ENCODE assay signal across 17 mouse cellular contexts in genomic region chrY:263314-263713, GRCm38 (mm10).
DNase-seq lines count a peak whose midpoint lies in the region; ATAC-seq and TF ChIP-seq lines count a peak whose summit lies in the region.
"Had no signal": no experiment of that assay in that cellular context is flagged by ENCODE, and none has a peak within 500 bp of the region (broad histone marks: within the 10 kb centered on the region; RNA-seq: fewer than 3 reads in every experiment).

No protein-coding gene starts in this region.

- TF ChIP-seq EP300 in lung, postnatal 0 days (IDR thresholded peaks at IDR 0.05), result no peak

- no peak overlapping the region for H3K4me2 ChIP-seq in heart, embryonic 15.5 days
- H3K4me2 ChIP-seq in lung, postnatal 0 days (replicated peaks; ENCODE audit: low read depth, low read length), result no peak overlapping the region
- no peak overlapping the region for H3K4me2 ChIP-seq in liver, embryonic 12.5 days
- H3K4me2 ChIP-seq: liver, embryonic 13.5 days had no signal

- no peaks in the 10 kb centered on the region for H3K27me3 ChIP-seq in heart, embryonic 15.5 days
- no peaks in the 10 kb centered on the region for H3K27me3 ChIP-seq in lung, postnatal 0 days (replicated peaks; ENCODE audit: insufficient read depth, low read length)
- H3K27me3 ChIP-seq in liver, embryonic 12.5 days (replicated peaks), result no peaks in the 10 kb centered on the region
- H3K27me3 ChIP-seq: liver, embryonic 13.5 days had no signal

- TF ChIP-seq CTCF in lung, postnatal 0 days (IDR thresholded peaks at IDR 0.05), result no peak

- DNase-seq in heart, postnatal 25 days (ENCODE audit: low spot score), result no peak
- DNase-seq in lung, postnatal 0 days (ENCODE audit: low spot score), result no peak
- no peak for DNase-seq in lung, adult 18-20 months
- no peak for DNase-seq in left cerebral cortex, postnatal 36 days (ENCODE audit: low spot score in 2 of 2)
- DNase-seq in cerebellum, postnatal 4 days (ENCODE audit: low spot score in 2 of 2), result no peak
- DNase-seq: adrenal gland, postnatal 36 days; cerebellum, postnatal 36 days; heart, adult 18-20 months; kidney, postnatal 10 days; layer of hippocampus, adult 9-11 months; liver, embryonic 13.5 days; lung, postnatal 36 days; right cerebral cortex, adult 18-20 months; thymus, adult 18-20 months had no signal

- H3K27ac ChIP-seq in heart, embryonic 15.5 days, result no peak overlapping the region
- no peak overlapping the region for H3K27ac ChIP-seq in lung, postnatal 0 days (ENCODE audit: low read length)
- H3K27ac ChIP-seq in liver, embryonic 12.5 days, result no peak overlapping the region
- H3K27ac ChIP-seq: liver, embryonic 13.5 days had no signal

- intact Hi-C loops in heart, postnatal 25 days (cut with DNase I), result no loop called here
- intact Hi-C loops in left cerebral cortex, postnatal 36 days (cut with DNase I), result no loop called here

- H3K9ac ChIP-seq in heart, embryonic 15.5 days, result no peak overlapping the region
- no peak overlapping the region for H3K9ac ChIP-seq in lung, postnatal 0 days (replicated peaks; ENCODE audit: low read depth)
- no peak overlapping the region for H3K9ac ChIP-seq in liver, embryonic 12.5 days
- H3K9ac ChIP-seq: liver, embryonic 13.5 days had no signal

- 0 out of 2 replicates have a peak, but pooled peaks have one; percentile 16 for ATAC-seq in heart, embryonic 15.5 days (replicated peaks; ENCODE audit: insufficient number of reproducible peaks, insufficient read depth, low FRiP score, low read depth)
- peak; percentile 33; the same call in 1 of the 2 replicates for ATAC-seq in lung, postnatal 0 days
- 0 out of 2 replicates have a peak, but pooled peaks have one; percentile 42 for ATAC-seq in liver, embryonic 12.5 days
- ATAC-seq: inflammation-experienced regulatory T-cells, adult 6 months had no signal

- H3K4me3 ChIP-seq in heart, embryonic 15.5 days, result no peak overlapping the region
- H3K4me3 ChIP-seq in lung, postnatal 0 days (ENCODE audit: low read depth, low read length), result no peak overlapping the region
- no peak overlapping the region for H3K4me3 ChIP-seq in liver, embryonic 12.5 days
- H3K4me3 ChIP-seq: liver, embryonic 13.5 days had no signal

- no peaks in the 10 kb centered on the region for H3K4me1 ChIP-seq in heart, embryonic 15.5 days (replicated peaks)
- H3K4me1 ChIP-seq in lung, postnatal 0 days (ENCODE audit: insufficient read depth, low read depth, low read length), result no peaks in the 10 kb centered on the region
- H3K4me1 ChIP-seq in liver, embryonic 12.5 days, result no peaks in the 10 kb centered on the region
- H3K4me1 ChIP-seq: liver, embryonic 13.5 days had no signal

- WGBS in heart, embryonic 15.5 days, result 88% methylated on average over 2 of the region's 5 CpGs
- 96% methylated on average over 2 of the region's 5 CpGs for WGBS in lung, postnatal 0 days
- WGBS in liver, embryonic 12.5 days (ENCODE audit: insufficient replicate concordance), result 83% methylated on average over 2 of the region's 5 CpGs

- H3K9me3 ChIP-seq in heart, embryonic 15.5 days (replicated peaks), result peaks cover 5% of the 10 kb centered on the region
- no peaks in the 10 kb centered on the region for H3K9me3 ChIP-seq in lung, postnatal 0 days (ENCODE audit: low read length)
- peaks cover 6% of the 10 kb centered on the region for H3K9me3 ChIP-seq in liver, embryonic 12.5 days (replicated peaks)

- H3K36me3 ChIP-seq in heart, embryonic 15.5 days, result no peaks in the 10 kb centered on the region
- H3K36me3 ChIP-seq in lung, postnatal 0 days (ENCODE audit: insufficient read depth, low read length), result no peaks in the 10 kb centered on the region
- H3K36me3 ChIP-seq in liver, embryonic 12.5 days, result peaks cover 3% of the 10 kb centered on the region; the same call in 1 of the 2 replicates
